Mouse (Mus musculus) common myeloid progenitor, adult 5-6 weeks (primary cell): Measurements from ENCODE around the gene Slit3. TPM values are rescaled to one million over a fixed set of nuclear protein-coding genes. Genes with fewer than 3 reads are reported as not detected.

ENCODE experiments used
- ATAC-seq: replicated peaks from 2 replicates; pipeline ENCODE4 v1.8.0; 2016; ENCODE audit warnings: low read depth, mild to moderate bottlenecking, moderate TSS enrichment, inconsistent platforms; ENCODE audit not compliant: poor library complexity, severe bottlenecking
- total RNA-seq: library from RNA; stranded (forward); fragments of 200-1000, 187-1606 nt; gene quantifications from 2 replicates; pipeline ENCODE4 v1.2.3, GENCODE M21; 2017

Slit3 gene
- total RNA-seq, 1 experiment from 2014 or later, result not detected

- no peak for ATAC-seq
Observed at GRCm38 (mm10) chr11:35421728-35422127, 300.7 kb downstream of the Slit3 start.

- no peak for ATAC-seq
Observed at GRCm38 (mm10) chr11:35428036-35428435, 307.0 kb downstream of the Slit3 start.

DNA sequence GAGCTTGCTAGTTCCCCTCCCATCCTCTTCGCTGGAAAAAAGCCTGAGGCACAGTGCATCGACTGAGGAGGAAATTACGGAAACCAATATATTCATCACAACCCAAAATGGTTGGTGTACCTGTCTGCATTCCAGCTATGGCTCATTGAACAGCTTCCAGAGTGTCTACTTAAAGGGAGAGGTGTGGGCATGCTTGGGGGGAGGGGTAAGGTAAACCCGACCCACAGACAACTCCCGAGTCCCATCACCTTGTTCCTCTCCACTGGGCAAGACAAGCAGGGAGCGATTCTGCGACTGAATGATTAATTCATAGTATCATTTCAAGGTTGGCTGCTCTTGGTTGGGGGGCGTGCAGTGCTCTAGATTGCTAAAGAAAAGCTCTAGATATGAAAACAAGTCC is 310.1 kb downstream of the Slit3 start:
- ATAC-seq, result no peak

DNA sequence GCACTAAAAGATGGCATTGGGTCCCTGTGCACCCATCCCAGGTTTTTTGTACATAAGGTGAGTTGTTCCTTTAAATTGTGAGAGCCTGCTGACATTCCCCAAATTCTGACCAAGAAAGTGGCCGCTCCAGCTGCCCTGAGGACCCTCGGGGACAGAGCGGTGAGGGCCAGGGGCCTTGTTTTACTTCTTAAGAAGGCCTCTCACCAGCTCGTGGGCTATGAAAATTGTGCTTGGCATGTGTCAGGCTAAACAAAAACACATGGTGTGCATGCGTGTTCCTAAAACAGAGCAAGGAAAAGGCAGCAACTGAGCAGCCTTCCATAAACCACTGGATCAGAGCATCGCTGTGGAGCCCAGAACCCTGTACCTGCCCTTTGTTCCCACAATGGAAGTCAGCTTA is 316.5 kb downstream of the Slit3 start:
- no peak for ATAC-seq

- ATAC-seq, result no peak
Observed at GRCm38 (mm10) chr11:35440186-35440585, 319.2 kb downstream of the Slit3 start.

- no peak for ATAC-seq
Observed at GRCm38 (mm10) chr11:35444489-35445100, 323.6 kb downstream of the Slit3 start.

- no peak for ATAC-seq
Observed at GRCm38 (mm10) chr11:35447951-35448350, 326.9 kb downstream of the Slit3 start.

GRCm38 (mm10) chr11:35449199-35449598 is 328.2 kb downstream of the Slit3 start:
- no peak for ATAC-seq

DNA sequence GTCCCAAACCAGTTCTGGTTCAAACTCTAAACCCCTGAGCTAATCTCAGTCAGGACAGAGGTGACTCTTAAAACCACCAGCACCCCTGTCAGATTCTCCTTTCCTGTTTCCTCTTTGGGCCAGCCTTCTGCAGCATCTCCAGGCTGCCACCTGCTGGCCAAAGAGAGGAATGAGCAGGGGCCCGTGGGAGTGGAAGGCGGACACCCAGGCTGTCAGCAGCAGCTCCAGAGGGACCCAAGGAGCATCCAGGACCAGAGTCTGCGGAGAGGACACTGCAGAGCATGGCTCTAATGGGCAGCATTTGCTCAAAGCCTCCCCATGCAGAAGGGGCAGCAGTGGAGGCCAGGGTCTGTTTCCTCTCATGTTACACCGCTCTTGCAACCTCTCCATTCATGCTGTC is 330.6 kb downstream of the Slit3 start:
- ATAC-seq, result peak; percentile 86

DNA sequence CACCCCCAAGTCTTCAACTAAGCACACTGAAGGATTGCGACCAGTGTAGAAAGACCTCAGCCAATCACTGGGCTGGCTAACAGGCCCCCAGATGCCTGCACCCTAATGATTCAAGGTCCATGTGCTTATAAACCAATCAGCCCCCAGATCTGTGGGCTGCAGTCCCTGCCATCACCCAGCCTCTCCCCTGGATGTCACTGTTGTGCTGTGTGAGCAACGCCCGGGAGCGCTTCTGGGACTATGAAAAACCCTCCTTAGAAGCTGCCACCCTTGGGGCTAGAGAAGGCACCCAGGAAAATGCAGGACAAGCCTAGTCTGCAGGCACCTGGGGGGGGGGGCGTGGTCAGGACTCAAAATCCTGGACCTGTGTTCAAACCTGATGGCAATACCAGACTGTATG is 331.4 kb downstream of the Slit3 start:
- ATAC-seq, result peak; percentile 52; the same call in 1 of the 2 replicates

- no peak for ATAC-seq
Observed at GRCm38 (mm10) chr11:35454191-35454725, 333.2 kb downstream of the Slit3 start.

DNA sequence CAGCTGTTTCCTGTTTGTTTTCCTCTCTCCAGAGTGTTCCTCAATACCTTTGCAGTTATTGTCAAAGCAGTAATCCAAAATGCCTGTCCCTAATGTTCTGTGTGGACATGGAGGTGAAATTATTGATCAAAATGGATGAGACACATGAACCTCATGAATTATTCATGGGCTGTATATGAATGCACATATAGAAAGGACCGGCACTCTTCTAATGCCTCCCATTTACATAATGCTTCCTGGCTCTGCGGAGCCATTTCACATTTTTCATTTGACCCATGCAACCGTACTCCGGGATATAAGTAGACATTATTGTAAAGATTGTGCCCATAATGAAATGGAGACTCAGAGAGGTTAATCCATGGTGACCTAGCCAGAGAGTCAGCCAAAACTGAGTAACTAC is 333.8 kb downstream of the Slit3 start:
- ATAC-seq, result no peak

DNA sequence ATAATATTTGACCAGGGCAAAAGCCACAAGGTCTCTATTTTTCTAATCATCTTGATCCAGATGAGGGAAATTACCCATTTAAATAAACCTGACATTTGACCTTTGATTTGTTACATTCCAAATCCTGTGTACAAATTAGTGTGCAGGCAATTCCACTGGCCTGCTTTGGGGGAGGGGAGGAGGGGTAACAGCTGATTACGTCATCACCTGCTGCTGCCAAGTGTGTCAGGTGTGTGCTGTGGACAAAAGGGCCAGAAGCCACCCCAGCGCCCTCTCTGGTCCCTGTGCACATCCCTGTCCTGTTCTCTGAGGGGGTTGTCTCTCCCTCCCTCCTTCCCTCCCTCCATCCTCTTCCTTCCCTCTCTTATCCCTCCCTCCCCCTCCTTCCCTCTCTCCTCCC is 337.0 kb downstream of the Slit3 start:
- ATAC-seq, result no peak

GRCm38 (mm10) chr11:35466701-35467100 is 345.7 kb downstream of the Slit3 start:
- no peak for ATAC-seq

GRCm38 (mm10) chr11:35468847-35469246 is 347.8 kb downstream of the Slit3 start:
- ATAC-seq, result no peak

- no peak for ATAC-seq
Observed at GRCm38 (mm10) chr11:35469940-35470339, 348.9 kb downstream of the Slit3 start.

GRCm38 (mm10) chr11:35470853-35471252 is 349.8 kb downstream of the Slit3 start:
- ATAC-seq, result no peak

GRCm38 (mm10) chr11:35472842-35473616 is 352.0 kb downstream of the Slit3 start:
- no peak for ATAC-seq

GRCm38 (mm10) chr11:35473617-35473996 is 352.6 kb downstream of the Slit3 start:
- ATAC-seq, result no peak

DNA sequence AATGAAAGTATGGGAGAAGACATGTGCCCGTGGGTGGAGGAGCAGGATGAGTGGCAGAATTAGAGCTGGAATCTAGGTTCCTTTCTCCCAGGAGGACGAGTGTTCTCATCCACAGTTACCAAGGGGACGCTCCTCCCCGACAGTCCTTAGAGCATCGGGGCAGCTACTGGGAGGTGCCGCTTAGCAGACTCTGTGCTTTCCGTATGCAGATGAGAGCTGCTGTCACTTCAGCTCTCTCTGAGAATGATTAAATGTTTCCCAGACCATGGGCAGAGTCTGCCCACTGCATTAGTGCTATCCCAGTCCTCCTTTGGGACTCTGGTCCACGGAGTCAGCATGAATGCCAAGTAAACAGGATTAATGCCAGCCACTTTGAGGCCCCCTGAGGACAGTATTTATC is 359.1 kb downstream of the Slit3 start:
- ATAC-seq, result no peak

DNA sequence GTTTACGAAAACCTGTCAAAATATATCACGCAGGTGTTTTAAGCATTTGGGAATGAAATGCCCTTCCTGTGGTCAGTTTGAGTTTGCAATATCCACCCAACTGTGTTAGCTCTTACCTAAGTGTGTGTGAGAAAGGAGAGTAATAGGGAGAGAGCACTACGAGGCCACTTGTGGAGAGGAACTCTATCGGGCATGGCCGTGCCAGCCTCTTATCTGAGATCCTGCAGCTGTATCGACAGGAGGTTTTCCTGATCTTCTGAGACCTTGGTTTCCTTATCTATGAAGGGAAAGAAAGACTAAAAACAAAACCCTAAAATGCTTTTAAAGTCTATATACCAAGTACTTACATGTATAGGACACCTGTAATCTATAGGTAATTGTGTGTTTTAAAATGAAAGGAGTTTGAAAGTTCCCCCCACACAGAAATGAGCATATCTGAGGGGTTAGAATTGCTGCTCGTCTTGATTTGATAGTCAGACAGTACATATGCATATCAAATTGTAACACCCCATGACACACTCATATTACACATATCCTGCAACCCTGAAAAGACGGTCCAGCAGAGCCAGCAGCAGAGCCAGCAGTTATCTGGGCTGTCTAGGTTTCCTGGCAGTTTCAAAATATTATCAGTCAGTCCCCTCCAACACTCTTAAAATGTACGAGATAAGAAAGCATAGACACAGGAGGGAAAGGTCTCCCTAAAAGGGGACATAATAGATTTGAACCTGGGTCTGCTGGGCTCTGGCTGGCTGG is 360.8 kb downstream of the Slit3 start:
- ATAC-seq, result peak; percentile 58
